Mouse (Mus musculus) brown adipose tissue, adult 24 weeks (tissue): ENCODE results near the gene Scn8a. TPM values are rescaled to one million over a fixed set of nuclear protein-coding genes. Genes with fewer than 3 reads are reported as not detected.

Experiments used
- H3K27ac ChIP-seq: fragments of 200-500 bp; replicated peaks from 2 replicates; pipeline ENCODE4 v1.5.1; 2012; ENCODE audit warnings: low read depth, mild to moderate bottlenecking, low read length
- H3K4me1 ChIP-seq: fragments of 200-500 bp; 2 replicates; pipeline ENCODE4 v1.6.1; 2012; ENCODE audit warnings: low read length, mixed read lengths; ENCODE audit not compliant: control insufficient read depth, insufficient read depth, insufficient read length
- H3K4me3 ChIP-seq: fragments of 200-500 bp; 2 replicates; pipeline ENCODE4 v1.5.1; 2012; ENCODE audit warnings: low read depth, mild to moderate bottlenecking, low read length, moderate library complexity; ENCODE audit not compliant: insufficient read depth
- polyA plus RNA-seq: library from polyadenylated mRNA; stranded (reverse); fragments of >200 nt; gene quantifications from 2 replicates; pipeline ENCODE4 v1.2.4, GENCODE M21; 2012; ENCODE audit not compliant: missing spikeins, insufficient read depth, insufficient read length

Scn8a gene
- polyA plus RNA-seq, 1 experiment = 1.3 TPM

DNA sequence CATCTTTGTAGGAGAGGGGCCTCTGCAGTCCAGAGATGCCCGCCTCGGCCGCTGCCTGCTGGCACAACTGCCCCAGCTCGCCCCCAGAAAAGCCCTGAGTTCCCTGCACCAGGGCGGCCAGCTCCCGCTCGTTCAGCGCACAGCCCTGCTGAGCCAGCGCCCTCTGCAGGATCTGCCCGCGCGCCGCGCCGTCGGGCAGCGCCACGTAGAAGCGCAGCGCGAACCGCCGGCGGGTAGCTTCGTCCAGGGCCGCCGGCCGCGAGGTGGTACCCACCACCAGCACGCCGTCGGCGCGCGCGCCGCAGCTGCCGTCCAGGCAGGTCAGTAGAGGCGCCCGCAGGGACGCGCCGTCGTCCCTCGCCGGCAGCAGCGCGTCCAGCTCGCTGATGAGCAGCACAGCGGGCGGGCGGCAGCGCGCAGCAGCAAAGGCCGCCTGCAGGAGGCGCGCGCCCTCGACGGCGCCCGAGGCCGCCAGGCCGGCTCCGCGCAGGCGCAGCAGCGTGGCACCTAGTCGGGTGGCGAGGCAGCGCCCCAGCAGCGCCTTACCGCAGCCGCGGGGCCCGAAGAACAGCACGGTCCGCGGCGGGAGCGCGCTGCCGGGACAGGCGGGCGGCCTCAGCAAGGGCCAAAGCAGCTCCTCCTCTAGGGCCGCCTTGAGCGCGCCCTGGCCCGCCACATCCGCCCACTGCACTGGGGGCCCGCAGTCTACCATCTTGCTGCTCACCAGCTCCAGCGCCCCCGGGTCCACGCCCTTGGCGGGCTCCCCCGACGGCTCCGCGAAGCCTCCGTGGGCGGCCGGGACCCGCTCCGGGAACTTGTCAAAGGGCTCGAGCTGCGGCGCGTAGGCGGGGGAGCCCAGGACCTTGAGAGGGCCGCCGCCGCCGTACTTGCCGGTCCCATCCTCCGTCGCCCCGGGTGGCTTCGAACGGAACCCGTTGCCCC, 183.2 kb downstream of the Scn8a start:
- Histone ChIP-seq H3K4me1 (no peaks in the 10 kb centered on the region), H3K27ac (no peak overlapping the region), H3K4me3 (peak overlapping the region; percentile 54)

DNA sequence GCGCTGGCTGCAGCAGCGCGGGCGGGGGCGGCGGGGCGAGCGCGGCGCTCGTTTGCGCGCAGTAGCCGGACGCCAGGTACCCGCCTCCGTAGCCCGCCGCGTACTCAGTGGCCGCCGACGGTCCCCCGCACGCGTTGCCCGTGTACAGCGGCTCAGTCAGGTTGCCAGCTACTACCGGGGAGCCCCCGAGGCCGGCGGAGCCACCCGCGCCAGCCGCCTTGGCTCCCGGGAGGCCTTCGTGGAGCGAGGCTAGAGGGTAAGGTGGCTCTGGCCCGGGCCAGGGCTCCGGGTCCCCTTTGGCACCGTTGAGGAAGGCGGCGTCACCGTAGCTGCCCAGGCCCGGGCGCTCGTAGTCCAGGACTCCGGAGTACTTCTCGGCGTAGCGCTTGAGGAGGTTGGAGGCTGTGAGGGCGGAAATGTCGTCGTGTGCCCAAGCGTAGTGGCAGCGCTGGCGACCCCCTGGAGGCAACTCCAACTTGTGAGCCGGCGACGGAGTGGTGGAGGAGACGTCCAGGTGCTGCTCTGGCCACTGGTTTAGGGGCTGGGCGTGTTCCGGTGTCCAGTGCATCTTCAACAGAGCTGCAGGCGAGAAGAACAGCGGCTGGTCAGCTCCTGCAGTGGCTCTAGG, 184.3 kb downstream of the Scn8a start:
- H3K4me3 ChIP-seq = peak overlapping the region; percentile 54
- H3K4me1 ChIP-seq = no peaks in the 10 kb centered on the region
- H3K27ac ChIP-seq = no peak overlapping the region

GRCm38 (mm10) chr15:101054541-101054940, 184.9 kb downstream of the Scn8a start:
- no peak overlapping the region for H3K27ac ChIP-seq
- no peaks in the 10 kb centered on the region for H3K4me1 ChIP-seq
- H3K4me3 ChIP-seq = no peak overlapping the region

DNA sequence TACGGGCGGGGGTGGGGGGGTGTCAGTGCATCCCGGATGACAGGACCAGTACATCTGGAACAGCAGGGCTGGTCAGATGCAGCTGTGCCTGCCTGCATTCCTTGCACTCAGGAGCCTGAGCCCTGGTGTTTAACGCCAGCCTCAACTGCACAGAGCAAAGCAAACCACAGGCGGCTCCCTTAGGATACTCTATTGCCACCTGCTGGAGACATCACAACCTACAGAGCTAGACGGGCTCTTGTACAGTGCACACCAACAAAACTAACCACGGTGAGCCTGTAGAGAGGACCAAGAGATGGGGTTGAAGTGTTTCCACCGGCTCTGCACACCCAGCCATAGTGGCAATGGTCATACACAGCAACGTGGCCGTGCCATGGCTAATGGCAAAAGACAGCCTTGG, 186.6 kb downstream of the Scn8a start:
- Histone ChIP-seq H3K4me1 (no peaks in the 10 kb centered on the region), H3K27ac (no peak overlapping the region), H3K4me3 (no peak overlapping the region)

DNA sequence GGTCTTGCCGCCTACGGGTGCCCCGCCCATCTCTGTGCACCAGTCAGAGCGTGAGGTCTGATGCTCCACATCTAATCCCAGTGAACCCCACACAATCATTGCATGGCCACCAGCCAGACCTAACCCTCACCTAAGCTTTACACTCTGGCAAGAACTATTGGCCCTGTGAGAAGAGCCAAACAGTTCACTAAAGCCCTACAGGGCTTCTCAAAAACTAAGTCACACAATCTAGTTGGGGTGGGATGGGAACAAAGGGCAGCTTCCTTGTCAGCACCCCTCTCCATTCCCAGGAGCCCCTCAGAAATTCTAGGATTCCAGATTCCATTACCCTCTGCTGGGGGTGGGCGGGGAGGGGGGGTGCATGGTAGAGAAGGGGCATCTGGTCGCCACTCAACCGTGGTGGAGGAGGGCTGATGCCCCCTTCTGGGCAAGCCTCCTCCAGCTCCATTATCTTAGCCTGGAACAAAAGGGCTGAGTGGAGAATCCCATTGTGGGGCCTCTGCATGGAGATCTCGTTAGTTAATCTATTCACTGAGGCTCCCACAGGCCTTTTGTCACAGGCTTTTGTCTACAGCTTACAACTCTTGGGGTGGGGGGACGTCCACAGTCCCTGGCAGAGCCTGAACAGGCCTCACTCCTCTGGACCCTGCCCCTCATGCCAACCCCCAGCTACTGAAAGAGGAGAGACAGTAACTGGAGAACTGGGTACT, 190.1 kb downstream of the Scn8a start:
- no peak overlapping the region for H3K27ac ChIP-seq
- no peak overlapping the region for H3K4me3 ChIP-seq
- peaks cover 5% of the 10 kb centered on the region; the same call in 1 of the 2 replicates for H3K4me1 ChIP-seq

GRCm38 (mm10) chr15:101060280-101060852, 190.7 kb downstream of the Scn8a start:
- Histone ChIP-seq H3K4me3 (no peak overlapping the region), H3K4me1 (peaks cover 11% of the 10 kb centered on the region), H3K27ac (no peak overlapping the region)

- Histone ChIP-seq H3K27ac (no peak overlapping the region), H3K4me3 (no peak overlapping the region), H3K4me1 (peaks cover 26% of the 10 kb centered on the region)
These were observed 195.4 kb downstream of the Scn8a start for GRCm38 (mm10) chr15:101065069-101065468.

- Histone ChIP-seq H3K27ac (no peak overlapping the region), H3K4me1 (peaks cover 35% of the 10 kb centered on the region), H3K4me3 (no peak overlapping the region)
These were observed 196.7 kb downstream of the Scn8a start for GRCm38 (mm10) chr15:101066364-101066847.

GRCm38 (mm10) chr15:101066920-101067696, 197.4 kb downstream of the Scn8a start:
- H3K4me3 ChIP-seq = no peak overlapping the region
- H3K27ac ChIP-seq = no peak overlapping the region
- peaks cover 40% of the 10 kb centered on the region for H3K4me1 ChIP-seq

- H3K4me1 ChIP-seq = peaks cover 48% of the 10 kb centered on the region
- no peak overlapping the region for H3K4me3 ChIP-seq
- peak overlapping the region; percentile 65 for H3K27ac ChIP-seq
These were observed 198.4 kb downstream of the Scn8a start for GRCm38 (mm10) chr15:101068029-101068428.

- H3K27ac ChIP-seq = peak overlapping the region; percentile 65
- no peak overlapping the region for H3K4me3 ChIP-seq
- peaks cover 53% of the 10 kb centered on the region for H3K4me1 ChIP-seq
These were observed 199.0 kb downstream of the Scn8a start for GRCm38 (mm10) chr15:101068671-101069070.

DNA sequence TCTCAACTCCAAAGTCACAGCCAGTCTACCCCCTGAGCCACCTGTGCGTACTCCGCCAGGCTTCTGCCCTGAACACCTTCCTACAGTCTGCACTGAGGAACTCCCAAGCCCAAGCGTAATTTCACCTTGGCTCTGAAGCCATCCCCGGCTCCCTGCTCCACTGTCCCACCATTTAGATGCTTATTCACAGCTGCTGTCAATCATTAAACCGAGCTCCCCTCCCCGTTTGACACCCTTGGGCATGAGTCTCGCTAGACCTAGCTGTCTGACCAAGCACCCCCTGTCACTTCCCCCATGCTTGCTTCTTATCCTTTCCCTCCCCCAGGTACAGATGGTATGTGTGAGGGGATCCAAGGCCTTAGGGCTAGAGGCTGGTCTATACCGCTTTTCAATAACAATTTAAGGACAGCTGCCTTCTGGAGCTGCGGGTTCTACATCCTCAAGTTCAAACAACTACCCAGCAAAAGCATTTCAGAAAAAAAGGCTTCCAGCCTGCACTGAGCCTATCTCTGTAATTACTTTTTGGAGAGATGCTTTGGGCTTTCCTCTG, 200.1 kb downstream of the Scn8a start:
- Histone ChIP-seq H3K4me1 (peaks cover 52% of the 10 kb centered on the region), H3K4me3 (no peak overlapping the region), H3K27ac (no peak overlapping the region)

DNA sequence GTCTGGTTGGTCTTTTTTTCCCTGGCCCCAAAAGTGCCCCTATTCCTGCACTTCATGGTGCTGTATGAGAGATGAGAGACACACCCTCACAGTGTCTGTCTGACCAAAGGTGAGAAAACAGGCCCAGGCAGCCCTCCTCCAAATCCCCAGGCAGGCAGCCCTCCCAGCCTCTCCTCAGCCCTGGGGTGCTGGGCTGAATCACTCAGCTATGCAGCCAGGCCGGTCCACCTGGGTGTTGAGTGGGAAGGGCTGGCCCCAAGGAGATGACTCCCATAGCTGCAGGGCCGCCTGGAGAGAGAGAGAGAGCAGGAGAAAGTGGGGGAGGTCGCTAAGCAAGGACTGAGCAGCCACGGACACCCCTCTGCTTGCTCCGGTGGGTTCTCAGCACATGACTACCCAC, 201.1 kb downstream of the Scn8a start:
- H3K4me3 ChIP-seq = no peak overlapping the region
- 0 out of 2 replicates have a peak overlapping the region, but pooled peaks have one; percentile 63 for H3K27ac ChIP-seq
- peaks cover 41% of the 10 kb centered on the region for H3K4me1 ChIP-seq

DNA sequence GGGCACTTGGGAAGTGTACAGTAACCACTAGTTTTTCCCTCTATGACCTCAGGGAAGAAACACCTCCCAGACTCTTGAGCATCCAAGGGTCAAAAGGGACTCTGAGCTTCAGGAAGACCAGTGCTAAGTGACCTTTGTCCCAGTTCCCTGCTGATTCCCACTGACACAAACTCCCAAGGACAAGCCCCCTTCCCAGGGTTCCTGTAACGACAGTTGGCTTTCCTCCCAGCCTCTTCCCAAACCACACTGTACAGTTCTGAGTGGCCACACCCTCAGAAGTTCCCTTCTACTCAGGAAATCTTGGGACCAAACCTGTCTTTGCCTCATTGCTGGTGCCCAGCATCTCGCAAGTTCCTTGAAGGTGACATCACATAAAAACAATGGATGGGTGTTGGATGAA, 203.1 kb downstream of the Scn8a start:
- H3K4me3 ChIP-seq = no peak overlapping the region
- H3K4me1 ChIP-seq = peaks cover 31% of the 10 kb centered on the region
- H3K27ac ChIP-seq = peak overlapping the region; percentile 60
